Mouse (Mus musculus) hindlimb bud, embryonic 11.5 days (tissue): ENCODE results near the gene Ogfod2.

Source experiments
- DNase-seq: peaks from one replicate; pipeline ENCODE4 v3.0.0-alpha.2; 2012; ENCODE audit warnings: low read depth, low spot score; ENCODE audit errors: extremely low spot score

Ogfod2 gene

DNA sequence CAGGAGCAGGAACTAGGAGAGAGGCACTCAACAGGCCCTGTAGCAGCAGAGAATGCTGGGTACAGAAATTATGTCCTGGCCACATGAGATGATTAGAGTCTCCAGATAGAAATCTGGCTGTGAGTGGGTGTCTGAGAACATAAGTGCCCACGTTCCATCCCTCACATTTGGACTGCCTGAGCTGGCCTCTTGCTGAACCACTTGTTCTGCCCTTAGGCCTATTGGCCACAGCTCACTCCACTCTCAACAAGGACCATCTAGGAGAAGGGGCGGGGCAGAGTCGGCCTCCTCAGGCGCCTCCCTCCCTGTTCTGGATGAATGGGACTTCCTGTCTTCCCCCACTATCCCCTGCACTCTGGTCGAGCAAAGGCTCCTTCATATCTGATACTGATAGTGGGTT lies 36.9 kb downstream of the Ogfod2 start:
- DNase-seq = no peak

DNA sequence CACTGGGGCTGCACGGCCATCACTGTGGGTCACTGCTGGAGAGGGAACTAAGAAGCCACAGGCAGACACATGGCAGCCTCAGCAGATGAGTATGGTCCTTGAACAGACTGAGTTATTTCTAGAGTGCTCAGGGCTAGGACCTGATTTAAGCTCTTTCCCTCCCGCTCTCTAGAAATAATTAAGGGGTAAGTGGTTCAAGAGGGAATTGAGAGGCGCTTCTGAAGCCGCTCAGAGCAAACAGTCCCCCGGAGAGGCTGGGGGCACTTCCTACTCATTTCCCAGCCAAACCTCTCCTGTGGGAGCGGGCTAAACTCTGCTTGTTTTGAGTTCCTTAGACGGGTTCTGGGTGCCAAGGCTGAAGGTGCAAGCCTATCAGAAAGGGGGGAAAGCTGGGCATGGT lies 38.8 kb downstream of the Ogfod2 start:
- DNase-seq = no peak

DNA sequence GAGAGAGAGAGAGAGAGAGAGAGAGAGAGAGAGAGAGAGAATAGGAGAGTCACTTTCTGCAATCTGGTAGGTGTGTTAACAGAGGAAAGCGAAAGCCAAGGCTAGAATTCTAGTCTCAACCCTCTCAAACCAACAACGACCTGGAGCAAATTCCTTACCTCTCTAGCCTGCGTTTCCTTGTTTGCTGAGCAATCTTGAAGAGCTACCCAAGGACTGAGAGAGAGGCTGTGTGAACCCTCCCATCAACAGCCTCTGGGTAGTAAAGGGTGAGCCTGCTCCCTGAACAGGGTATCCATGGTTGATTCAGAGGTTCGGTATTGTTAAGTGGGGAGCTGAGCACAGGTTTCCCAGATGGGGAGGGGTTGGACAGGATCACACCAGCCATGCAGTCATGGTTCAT lies 40.6 kb downstream of the Ogfod2 start:
- no peak for DNase-seq

DNA sequence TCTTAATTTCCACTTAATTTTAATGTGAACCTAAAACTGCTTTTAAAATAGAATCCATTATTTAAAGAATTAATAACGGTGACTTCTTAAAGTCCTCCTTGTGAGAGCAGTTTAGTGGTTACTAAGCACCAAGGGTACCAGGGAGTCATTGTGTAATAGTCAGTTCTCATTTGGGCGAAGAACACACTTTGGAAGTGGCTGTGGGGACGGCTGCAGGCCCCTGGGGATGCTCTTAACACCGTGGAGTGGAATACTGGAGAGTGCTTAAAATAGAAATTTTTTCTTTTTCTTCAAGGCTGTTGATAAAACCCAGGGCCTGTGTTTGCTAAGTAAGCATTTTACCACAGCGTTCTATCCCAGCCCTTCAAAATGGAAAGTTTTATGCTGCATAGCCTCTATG lies 43.8 kb downstream of the Ogfod2 start:
- DNase-seq = no peak

GRCm38 (mm10) chr5:124158305-124158704 lies 46.2 kb downstream of the Ogfod2 start:
- DNase-seq = no peak

DNA sequence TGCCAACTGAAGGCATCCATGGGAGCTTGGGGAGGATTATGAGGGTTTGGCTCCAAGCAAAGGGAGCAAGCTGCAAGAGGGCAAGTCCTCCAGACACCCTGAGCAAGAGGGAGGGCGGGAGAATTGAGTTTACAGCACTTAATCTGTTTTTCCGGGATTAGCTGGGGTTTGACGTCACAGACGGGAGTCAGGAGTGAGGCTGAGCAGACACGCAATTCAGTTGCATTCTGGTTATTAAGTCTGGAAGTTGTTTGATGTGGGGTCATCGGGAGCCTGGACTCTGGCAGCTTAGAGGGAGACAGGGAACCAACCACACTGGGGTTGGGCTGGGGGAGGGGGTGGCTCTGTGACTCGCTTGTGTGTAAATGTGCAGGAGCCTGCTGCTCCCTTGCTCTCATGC lies 47.4 kb downstream of the Ogfod2 start:
- DNase-seq = no peak

GRCm38 (mm10) chr5:124161831-124162230 lies 49.7 kb downstream of the Ogfod2 start:
- no peak for DNase-seq

DNA sequence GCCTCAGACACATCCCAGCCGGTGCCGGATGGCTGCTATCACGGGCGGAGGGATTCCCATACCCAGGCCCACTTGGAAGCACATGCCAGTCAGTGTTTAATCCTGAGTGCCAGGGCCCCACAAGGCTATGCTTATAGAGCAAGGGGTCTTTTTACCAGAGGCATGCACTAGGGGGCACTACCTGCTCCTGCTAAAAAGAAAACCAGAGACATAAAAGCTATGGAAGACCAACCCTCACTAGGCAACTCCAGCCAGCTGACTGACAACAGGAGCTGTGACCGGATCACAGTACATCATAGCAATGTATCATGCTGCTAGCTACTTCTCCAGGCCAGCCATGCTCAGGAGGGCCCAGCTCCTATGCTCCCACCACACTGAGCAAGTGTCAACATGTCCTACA lies 50.5 kb downstream of the Ogfod2 start:
- no peak for DNase-seq

DNA sequence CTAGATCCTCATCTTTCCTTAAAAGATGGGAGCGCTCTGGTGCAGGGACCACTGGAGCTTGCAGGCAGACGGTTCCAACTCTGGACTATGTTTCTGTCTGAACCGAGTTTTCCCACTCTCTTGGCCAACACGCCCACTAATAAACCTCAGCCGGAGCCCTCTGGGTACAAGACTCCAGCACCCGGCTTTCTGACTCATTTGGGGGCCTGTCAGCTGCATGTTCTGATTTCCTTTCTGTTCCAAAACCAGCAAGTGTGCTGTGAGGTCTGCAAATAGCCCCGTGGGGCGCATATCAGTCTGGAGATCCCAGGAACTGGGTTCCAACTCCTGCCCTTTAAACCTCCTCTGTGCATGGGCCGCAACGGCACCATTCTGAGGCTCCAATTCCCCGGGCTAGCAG lies 51.3 kb downstream of the Ogfod2 start:
- DNase-seq = no peak
